Mouse (Mus musculus) bone marrow macrophage, adult 2 months (primary cell): ENCODE results near the gene Abca7. TPM values are rescaled to one million over a fixed set of nuclear protein-coding genes. Genes with fewer than 3 reads are reported as not detected.

ENCODE experiments used
- H3K27ac ChIP-seq: 2 replicates; pipeline ENCODE4 v1.5.1; 2012; ENCODE audit warnings: low read depth, low read length; ENCODE audit not compliant: insufficient read depth
- H3K4me1 ChIP-seq: 2 replicates; pipeline ENCODE4 v1.6.1; 2012; ENCODE audit warnings: low read length; ENCODE audit not compliant: control insufficient read depth, insufficient read depth
- H3K4me3 ChIP-seq: 2 replicates; pipeline ENCODE4 v1.5.1; 2012; ENCODE audit warnings: mild to moderate bottlenecking, low read length, moderate library complexity; ENCODE audit not compliant: insufficient read depth
- CTCF ChIP-seq: IDR thresholded peaks from 2 replicates; pipeline ENCODE4 v1.5.1; 2012; ENCODE audit warnings: low read depth, mild to moderate bottlenecking, low read length, moderate library complexity
- POLR2A ChIP-seq: IDR thresholded peaks from 2 replicates; pipeline ENCODE4 v1.6.1; 2012; ENCODE audit warnings: mild to moderate bottlenecking, low read depth, low read length, borderline replicate concordance
- polyA plus RNA-seq: library from polyadenylated mRNA; stranded (reverse); fragments of >200 nt; gene quantifications from 2 replicates; pipeline ENCODE4 v1.2.4, GENCODE M21; 2012; ENCODE audit not compliant: missing spikeins, insufficient read depth, insufficient read length

Gene Abca7
- polyA plus RNA-seq, 1 experiment: 27.5 TPM

- no peak overlapping the region for H3K4me3 ChIP-seq
These were observed 4.7 kb upstream of the Abca7 start for GRCm38 (mm10) chr10:79991548-79991947.

GRCm38 (mm10) chr10:79994397-79995115 is 1.7 kb upstream of the Abca7 start:
- Histone ChIP-seq H3K27ac (peak overlapping the region; percentile 90), H3K4me1 (peaks cover 22% of the 10 kb centered on the region), H3K4me3 (0 out of 2 replicates have a peak overlapping the region, but pooled peaks have one; percentile 4)
- TF ChIP-seq POLR2A (0 out of 2 replicates have a peak, but pooled peaks have one; percentile 36), CTCF (no peak)

More at GRCm38 (mm10) chr10:79991548-79991947, 4.7 kb upstream of the Abca7 start:
- no peak for TF ChIP-seq POLR2A
- TF ChIP-seq CTCF: peak; percentile 36; the same call in 1 of the 2 replicates
- Histone ChIP-seq H3K27ac (no peak overlapping the region), H3K4me1 (peaks cover 24% of the 10 kb centered on the region)

DNA sequence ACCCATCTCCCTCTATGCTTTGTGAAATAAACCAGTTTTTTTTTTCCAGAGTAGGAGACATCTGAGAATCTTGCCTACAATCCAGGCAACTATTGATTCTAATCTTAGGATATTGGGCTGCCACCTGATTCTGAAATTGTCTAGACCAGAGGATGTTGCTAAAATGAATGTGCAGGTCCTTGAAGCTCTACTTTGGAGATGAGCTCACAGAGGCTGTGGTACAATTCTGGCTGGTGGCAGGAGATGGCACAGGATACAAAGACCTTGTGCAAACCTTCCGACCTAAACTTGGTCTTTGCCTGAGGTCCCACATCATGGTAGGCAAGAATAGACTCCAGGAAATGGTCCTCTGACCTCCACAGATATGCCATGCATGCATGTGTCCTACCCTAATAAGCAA is 658 bp upstream of the Abca7 start:
- Histone ChIP-seq H3K4me1 (peaks cover 22% of the 10 kb centered on the region), H3K27ac (0 out of 2 replicates have a peak overlapping the region, but pooled peaks have one; percentile 0), H3K4me3 (peak overlapping the region; percentile 16; the same call in 1 of the 2 replicates)
- no peak for TF ChIP-seq POLR2A
- no peak for TF ChIP-seq CTCF

DNA sequence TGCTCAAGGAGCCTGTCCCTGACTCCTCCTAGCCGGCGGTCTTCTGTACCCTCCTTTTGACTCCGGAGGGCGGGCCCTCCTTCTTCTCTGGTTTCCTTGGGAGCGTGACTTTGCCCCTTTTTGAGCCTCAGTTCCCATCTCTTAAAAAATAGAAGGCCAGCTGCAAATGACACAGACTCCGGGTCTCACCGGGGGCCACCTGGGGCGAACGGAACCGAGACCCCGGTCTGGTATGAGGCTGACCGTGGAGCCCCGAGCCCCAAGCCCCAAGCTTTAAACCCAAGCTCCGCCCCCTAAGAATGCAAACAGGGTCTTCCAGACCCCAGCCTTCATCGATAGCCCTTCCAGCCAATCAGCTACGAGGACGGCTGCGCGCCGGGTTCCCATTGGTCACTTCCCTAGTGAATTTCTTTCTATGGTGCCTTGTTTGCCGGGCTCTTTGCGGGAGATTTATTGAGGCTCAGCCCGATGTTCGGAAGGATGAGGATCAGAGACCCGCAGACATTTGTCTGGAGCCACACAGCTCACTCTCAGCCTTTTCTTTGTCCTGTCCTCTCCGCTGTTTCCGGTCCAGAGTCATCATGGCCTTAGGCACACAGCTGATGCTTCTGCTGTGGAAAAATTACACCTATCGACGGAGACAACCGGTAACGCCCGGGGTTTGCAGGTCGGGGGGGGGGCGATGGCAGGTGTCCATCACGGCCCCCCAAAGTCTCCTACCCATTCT is 903 bp downstream of the Abca7 start:
- TF ChIP-seq CTCF: no peak
- no peak for TF ChIP-seq POLR2A
- Histone ChIP-seq H3K27ac (peak overlapping the region; percentile 11; the same call in 1 of the 2 replicates), H3K4me3 (peak overlapping the region; percentile 70), H3K4me1 (peaks cover 22% of the 10 kb centered on the region)

- Histone ChIP-seq H3K4me1 (peaks cover 22% of the 10 kb centered on the region), H3K27ac (no peak overlapping the region), H3K4me3 (no peak overlapping the region)
- TF ChIP-seq POLR2A (no peak), CTCF (no peak)
These were observed 1.5 kb downstream of the Abca7 start for GRCm38 (mm10) chr10:79997819-79998218.

DNA sequence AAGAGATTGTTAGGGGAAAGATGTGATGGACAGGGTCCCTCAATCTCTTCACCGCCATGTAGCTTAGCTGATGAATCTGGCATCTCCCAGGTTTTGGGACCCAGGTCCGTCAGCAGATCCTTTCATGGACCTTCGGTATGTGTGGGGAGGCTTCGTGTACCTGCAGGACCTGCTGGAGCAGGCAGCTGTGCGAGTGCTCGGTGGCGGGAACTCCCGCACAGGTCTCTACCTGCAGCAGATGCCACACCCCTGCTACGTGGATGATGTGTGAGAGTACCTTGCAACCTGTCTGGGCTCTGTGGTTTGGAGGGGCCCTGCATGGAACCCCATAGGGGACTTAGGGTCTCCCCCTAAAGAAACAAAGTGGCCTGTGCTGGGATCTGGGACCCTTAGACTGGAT is 5.7 kb downstream of the Abca7 start:
- no peaks in the 10 kb centered on the region for H3K4me1 ChIP-seq
- no peak overlapping the region for H3K27ac ChIP-seq
- no peak overlapping the region for H3K4me3 ChIP-seq
- TF ChIP-seq POLR2A (no peak), CTCF (no peak)

DNA sequence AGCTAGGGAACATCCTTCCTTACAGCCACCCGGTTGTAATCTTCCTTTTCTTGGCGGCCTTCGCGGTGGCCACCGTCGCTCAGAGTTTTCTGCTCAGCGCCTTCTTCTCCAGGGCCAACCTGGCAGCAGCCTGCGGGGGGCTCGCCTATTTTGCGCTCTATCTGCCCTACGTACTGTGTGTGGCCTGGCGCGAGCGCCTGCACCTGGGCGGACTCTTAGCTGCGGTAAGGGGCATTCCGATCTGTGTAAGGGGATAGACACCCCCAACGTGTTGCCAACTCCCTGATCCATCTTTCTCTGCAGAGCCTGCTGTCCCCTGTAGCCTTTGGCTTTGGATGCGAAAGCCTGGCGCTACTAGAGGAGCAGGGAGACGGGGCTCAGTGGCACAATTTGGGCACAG is 6.5 kb downstream of the Abca7 start:
- Histone ChIP-seq H3K4me1 (no peaks in the 10 kb centered on the region), H3K27ac (no peak overlapping the region), H3K4me3 (no peak overlapping the region)
- TF ChIP-seq POLR2A (no peak), CTCF (no peak)

GRCm38 (mm10) chr10:80003374-80004232 is 7.3 kb downstream of the Abca7 start:
- no peaks in the 10 kb centered on the region for H3K4me1 ChIP-seq
- no peak overlapping the region for H3K27ac ChIP-seq

DNA sequence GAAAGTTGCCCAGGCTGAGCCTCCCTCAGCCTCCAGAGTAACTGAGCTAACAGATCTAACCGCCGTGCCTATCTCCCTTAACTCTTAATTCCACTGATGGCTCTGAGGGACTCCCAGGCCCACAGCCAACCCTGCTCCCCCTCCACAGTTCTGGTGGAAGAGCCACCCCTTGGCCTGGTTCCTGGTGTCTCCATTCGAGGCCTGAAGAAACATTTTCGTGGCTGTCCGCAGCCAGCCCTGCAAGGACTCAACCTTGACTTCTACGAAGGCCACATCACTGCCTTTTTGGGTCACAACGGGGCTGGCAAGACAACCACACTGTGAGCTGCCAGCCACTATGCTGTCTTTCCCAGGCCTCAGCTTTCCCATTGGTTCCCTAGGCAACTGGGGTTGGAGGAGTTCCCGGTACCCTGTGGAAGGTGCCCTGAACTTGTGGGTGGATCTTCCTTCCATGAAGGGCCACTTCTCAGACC is 8.0 kb downstream of the Abca7 start:
- no peak overlapping the region for H3K4me3 ChIP-seq
- no peak overlapping the region for H3K27ac ChIP-seq
- no peaks in the 10 kb centered on the region for H3K4me1 ChIP-seq
- TF ChIP-seq CTCF: no peak
- no peak for TF ChIP-seq POLR2A

More at GRCm38 (mm10) chr10:80003374-80004232, 7.3 kb downstream of the Abca7 start:
- H3K4me3 ChIP-seq: no peak overlapping the region
- TF ChIP-seq CTCF (no peak), POLR2A (no peak)
